Mouse (Mus musculus) right cerebral cortex, postnatal 36 days (tissue): Measurements from ENCODE around the gene Tnfaip1.

Experiments used
- DNase-seq, 2 experiments: peaks; one replicate each; pipeline ENCODE4 v3.0.0; 2022; ENCODE audit warnings: low spot score in 2 of 2, mixed read lengths in 1 of 2

Tnfaip1 gene

GRCm38 (mm10) chr11:78500623-78501202, 35.4 kb downstream of the Tnfaip1 start:
- DNase-seq: no peak

- no peak for DNase-seq
These were observed 36.6 kb downstream of the Tnfaip1 start for GRCm38 (mm10) chr11:78499543-78499942.

GRCm38 (mm10) chr11:78499004-78499403, 37.1 kb downstream of the Tnfaip1 start, which contains the start of gene Vtn:
TSS of gene Vtn (plus strand) at chr11:78499091.
- no peak for DNase-seq

DNA sequence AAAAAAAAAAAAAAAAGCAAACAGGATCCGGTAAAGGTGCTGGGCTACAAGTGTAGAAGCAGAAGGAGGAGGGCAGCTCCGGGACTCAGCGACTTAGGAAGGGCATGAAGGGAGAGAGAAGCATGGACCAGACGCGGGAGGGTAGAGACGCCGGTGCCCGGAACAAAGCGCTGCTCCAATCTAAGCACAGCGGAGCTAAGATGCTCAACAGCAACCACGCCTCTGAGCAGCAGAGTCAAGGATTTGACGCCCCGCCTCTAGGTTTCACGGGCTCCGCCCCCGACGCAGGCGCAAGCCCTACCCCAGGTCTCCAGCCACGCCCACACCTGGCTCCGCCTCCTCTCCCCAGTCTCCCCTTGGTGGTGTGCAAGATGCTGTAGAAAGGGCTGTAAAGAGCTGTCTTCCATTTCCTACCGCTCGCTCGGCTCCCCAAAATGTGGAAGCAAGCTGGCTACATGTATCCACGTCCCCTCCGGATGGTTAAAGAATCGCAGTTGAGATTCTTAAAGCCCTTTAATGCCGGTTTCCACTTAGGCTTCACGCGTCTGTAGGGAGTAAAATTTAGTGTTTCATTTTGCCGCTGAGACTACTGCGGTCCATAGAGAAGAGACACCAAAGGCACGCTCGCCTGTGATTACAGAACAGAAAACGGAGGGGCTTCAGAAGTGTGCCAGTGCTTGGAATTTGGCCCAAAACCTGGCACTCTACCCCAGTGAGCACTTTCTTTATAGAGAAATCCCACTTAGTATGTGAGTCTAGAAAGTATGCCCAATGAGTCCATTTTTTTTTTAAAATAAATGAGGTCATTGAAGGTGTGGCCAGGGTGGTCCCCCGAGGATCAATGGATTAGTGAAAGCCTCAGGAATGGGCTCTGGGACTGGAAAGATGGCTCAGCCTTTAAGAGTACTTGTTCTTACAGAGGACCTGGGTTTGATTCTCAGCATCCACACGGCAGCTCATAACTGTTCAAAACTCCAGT, 38.3 kb downstream of the Tnfaip1 start, which contains the start of gene Sarm1:
Sarm1 (minus strand) TSS at position 211 of the 979 bp plus-strand sequence.
- DNase-seq: peak; percentile 93 to 95

- peak; percentile 26 to 32 for DNase-seq
These were observed 39.0 kb downstream of the Tnfaip1 start for GRCm38 (mm10) chr11:78497071-78497541.

DNA sequence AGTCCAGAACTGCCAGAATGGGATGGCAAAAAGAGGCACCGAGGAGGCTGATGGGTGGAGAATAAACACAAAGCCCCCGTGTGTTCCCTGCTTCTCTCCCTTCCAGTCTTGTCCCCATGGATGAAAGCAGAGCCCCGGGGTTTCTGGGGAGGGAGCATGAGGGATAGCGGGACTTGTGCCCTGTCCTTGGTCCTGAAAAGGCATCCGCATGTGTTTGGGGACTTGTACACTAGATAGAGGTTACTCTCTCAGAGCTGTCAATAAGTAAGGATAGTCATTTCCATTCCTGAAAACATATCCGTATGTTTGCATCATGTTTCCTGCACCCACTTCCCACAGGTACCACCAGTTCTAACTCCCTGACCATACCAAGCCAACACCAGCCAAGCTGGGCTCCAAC, 40.2 kb downstream of the Tnfaip1 start:
- DNase-seq: no peak

GRCm38 (mm10) chr11:78490781-78491241, 45.3 kb downstream of the Tnfaip1 start:
- DNase-seq: peak; percentile 36 to 39

DNA sequence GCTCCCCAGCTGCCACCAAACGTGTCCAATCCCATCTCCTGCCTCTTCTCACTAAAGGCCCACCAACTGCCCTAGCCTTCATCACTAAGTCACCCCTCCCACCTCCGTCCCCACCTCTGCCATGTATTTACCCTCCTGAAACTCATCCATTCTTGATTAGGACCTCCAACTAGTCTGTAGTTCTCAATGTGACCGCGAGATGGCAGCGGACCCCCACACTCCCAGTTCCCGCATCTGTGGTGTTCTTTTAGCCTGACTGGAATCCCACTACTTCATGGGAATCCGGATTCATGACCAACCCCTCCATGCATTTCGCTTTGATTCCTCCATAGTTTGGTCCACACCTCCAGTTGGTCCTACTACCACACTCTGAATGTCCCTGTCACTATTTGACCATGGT, 48.0 kb downstream of the Tnfaip1 start:
- DNase-seq: peak; percentile 44 to 48

DNA sequence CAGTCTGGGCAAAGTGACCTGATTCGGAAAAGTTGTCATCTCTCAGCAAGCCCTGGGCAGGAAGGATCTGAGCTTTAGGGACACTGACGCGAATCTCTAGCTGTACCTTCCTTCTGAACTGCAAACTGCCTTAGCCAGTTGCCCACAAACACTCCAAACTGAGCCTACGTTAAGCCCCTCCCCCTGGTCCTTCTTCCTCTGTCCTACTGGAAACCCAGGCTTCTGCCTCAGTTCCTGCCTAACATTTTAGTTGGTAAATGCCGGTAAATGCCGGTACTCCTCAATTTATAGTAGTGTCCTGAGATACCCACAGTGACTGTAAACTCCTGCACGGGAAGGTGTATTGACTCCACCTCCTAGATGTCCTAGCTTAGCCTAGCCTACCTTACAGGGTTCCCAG, 52.5 kb downstream of the Tnfaip1 start:
- no peak for DNase-seq

DNA sequence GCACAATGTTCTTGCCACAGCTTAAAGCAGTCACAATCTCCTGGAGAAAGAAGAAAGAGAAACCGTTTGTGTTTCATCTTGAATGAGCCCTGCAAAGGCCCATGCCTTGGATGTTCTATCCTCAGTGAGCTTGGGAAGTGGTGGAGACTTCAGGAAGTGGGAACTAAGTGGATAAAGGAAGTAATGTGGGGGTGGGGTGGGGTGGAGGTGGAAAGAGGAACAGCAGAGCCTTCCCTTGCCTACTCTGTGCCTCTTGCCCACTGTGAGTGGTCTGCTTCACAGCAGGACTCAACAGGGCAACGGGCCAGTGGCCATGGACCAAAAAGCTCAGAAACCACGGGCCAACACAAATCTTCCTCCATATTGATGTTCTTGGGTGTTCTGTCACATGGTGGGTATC, 60.8 kb downstream of the Tnfaip1 start:
- no peak for DNase-seq
